Mouse (Mus musculus): ENCODE measurements around the gene Snrnp40. TPM values are rescaled to one million over a fixed set of nuclear protein-coding genes. Genes with fewer than 3 reads are reported as not detected.

Gene Snrnp40
- polyA plus RNA-seq, 1 experiment = 90.6 TPM

DNA sequence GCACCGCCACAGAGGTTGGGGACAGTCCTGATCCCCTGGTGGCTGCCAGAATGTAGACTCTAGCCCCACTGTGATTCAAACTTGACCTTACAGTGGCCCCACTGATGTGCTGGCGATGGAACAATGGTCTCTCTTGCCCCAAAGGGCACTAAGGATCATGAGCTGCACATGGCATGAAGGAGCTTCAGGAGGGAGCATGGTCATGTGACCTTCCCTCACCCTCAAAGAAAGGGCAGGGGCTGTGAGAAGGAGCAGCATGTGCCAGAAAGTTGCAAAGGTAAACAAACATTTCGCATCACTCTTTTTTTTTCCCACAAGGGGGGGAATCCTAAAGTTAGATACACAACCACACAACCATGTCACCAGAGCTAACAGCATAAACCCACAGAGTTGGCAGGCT lies 41.8 kb upstream of the Snrnp40 start:
- H3K4me3 ChIP-seq (ENCODE audit: insufficient read depth, poor library complexity, severe bottlenecking) = no peak overlapping the region
- H3K36me3 ChIP-seq (ENCODE audit: control insufficient read depth, insufficient read depth) = peaks cover 11% of the 10 kb centered on the region
- TF ChIP-seq USF1 (IDR thresholded peaks at IDR 0.05; ENCODE audit: low read depth) = no peak
- TF ChIP-seq MAX (IDR thresholded peaks at IDR 0.05) = no peak
- TF ChIP-seq MYOD1 (IDR thresholded peaks at IDR 0.05; ENCODE audit: control insufficient read depth, insufficient read length, low read depth) = no peak
- no peak for TF ChIP-seq FOSL1 (IDR thresholded peaks at IDR 0.05; ENCODE audit: insufficient read depth, low read length, poor library complexity, severe bottlenecking)
- no peak for TF ChIP-seq CTCF (IDR thresholded peaks at IDR 0.05; ENCODE audit: control insufficient read depth, insufficient read depth, insufficient read length)
- H3K79me2 ChIP-seq (ENCODE audit: control insufficient read depth, insufficient read depth) = no peaks in the 10 kb centered on the region
- H3K79me3 ChIP-seq (ENCODE audit: low read depth) = no peaks in the 10 kb centered on the region
- H3ac ChIP-seq (ENCODE audit: control insufficient read depth, insufficient read length, low read depth) = no peak overlapping the region
- no peaks in the 10 kb centered on the region for H3K27me3 ChIP-seq (ENCODE audit: control insufficient read depth, insufficient read depth, insufficient read length)

DNA sequence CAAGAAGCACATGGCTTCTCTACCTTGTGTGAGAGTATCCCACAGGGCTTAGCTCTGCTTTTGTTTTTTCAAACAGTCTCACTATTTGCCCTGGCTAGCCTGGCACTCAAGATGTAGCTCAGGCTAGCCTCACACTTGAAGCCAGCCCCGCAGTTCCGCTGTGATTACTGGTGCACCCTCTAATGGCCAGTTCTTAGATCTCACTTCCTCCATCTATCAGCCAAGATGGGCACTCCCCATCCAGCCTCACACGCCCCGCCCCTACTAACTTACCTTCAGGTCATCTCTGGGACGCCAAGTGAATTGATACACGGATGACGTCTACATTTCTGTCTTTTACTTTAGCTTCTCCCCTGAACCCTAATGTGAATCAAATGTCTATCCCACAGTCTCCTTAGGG lies 40.4 kb upstream of the Snrnp40 start:
- Histone ChIP-seq H3ac (ENCODE audit: control insufficient read depth, insufficient read length, low read depth) (no peak overlapping the region), H3K4me3 (ENCODE audit: insufficient read depth, poor library complexity, severe bottlenecking) (no peak overlapping the region), H3K79me3 (ENCODE audit: low read depth) (no peaks in the 10 kb centered on the region), H3K79me2 (ENCODE audit: control insufficient read depth, insufficient read depth) (no peaks in the 10 kb centered on the region), H3K36me3 (ENCODE audit: control insufficient read depth, insufficient read depth) (peaks cover 11% of the 10 kb centered on the region), H3K27me3 (ENCODE audit: control insufficient read depth, insufficient read depth, insufficient read length) (no peaks in the 10 kb centered on the region)
- TF ChIP-seq CTCF (IDR thresholded peaks at IDR 0.05; ENCODE audit: control insufficient read depth, insufficient read depth, insufficient read length) (no peak), MYOG (IDR thresholded peaks at IDR 0.05; ENCODE audit: control insufficient read depth, extremely low read depth, insufficient read length) (no peak), MAX (IDR thresholded peaks at IDR 0.05) (no peak), CEBPB (IDR thresholded peaks at IDR 0.05; ENCODE audit: low read depth) (no peak)

DNA sequence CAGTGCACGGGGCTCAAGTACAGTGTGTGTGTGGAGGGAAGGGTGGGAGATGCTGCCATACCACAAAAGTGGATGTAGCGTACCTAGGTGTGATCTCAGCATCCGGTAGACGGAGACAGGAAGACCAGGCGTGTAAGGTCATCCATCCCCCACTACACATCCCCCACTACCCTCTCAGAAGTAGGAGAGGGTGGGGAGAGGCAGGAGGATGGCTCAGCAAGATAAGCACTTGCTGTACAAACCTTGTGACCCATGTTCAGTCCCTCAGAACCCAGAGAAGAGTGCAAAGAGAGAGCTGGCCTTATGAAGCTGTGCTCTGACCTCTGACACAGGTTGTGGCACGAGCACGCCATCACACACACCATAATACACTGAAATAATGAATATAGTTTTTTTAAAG lies 38.3 kb upstream of the Snrnp40 start:
- Histone ChIP-seq H3K79me2 (ENCODE audit: control insufficient read depth, insufficient read depth) (no peaks in the 10 kb centered on the region), H3K4me3 (ENCODE audit: insufficient read depth, poor library complexity, severe bottlenecking) (no peak overlapping the region), H3K79me3 (ENCODE audit: low read depth) (no peaks in the 10 kb centered on the region), H3K36me3 (ENCODE audit: control insufficient read depth, insufficient read depth) (peaks cover 17% of the 10 kb centered on the region), H3K27me3 (ENCODE audit: control insufficient read depth, insufficient read depth, insufficient read length) (no peaks in the 10 kb centered on the region), H3ac (ENCODE audit: control insufficient read depth, insufficient read length, low read depth) (no peak overlapping the region)
- no peak for TF ChIP-seq CTCF (IDR thresholded peaks at IDR 0.05; ENCODE audit: control insufficient read depth, insufficient read depth, insufficient read length)
- no peak for TF ChIP-seq USF1 (IDR thresholded peaks at IDR 0.05; ENCODE audit: low read depth)
- TF ChIP-seq FOSL1 (IDR thresholded peaks at IDR 0.05; ENCODE audit: insufficient read depth, low read length, poor library complexity, severe bottlenecking) = no peak
- TF ChIP-seq MYOG (IDR thresholded peaks at IDR 0.05; ENCODE audit: control insufficient read depth, extremely low read depth, insufficient read length) = no peak

DNA sequence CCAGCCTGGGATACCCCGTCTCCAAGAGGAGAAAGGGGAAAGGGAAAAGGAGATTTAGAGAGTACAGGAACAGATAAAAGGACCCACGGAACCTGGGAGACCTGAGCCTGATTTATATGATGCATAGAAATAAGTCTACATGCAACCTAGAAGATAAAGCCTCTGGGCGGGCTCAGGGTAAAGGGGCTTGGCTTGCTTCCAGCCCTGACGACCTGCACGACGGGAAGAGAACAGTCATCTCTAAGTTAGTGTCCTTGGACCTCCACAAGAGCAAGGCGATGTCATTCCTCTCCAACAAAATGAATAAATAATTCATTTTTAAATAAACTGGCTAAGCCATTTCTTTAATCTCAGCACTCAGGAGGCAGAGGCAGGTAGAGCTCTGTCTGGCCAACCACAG lies 37.4 kb upstream of the Snrnp40 start:
- TF ChIP-seq USF1 (IDR thresholded peaks at IDR 0.05; ENCODE audit: low read depth) (no peak), MYOG (IDR thresholded peaks at IDR 0.05; ENCODE audit: control insufficient read depth, extremely low read depth, insufficient read length) (no peak), CTCF (IDR thresholded peaks at IDR 0.05; ENCODE audit: control insufficient read depth, insufficient read depth, insufficient read length) (no peak), MAX (IDR thresholded peaks at IDR 0.05) (no peak), MYOD1 (IDR thresholded peaks at IDR 0.05; ENCODE audit: control insufficient read depth, insufficient read length, low read depth) (no peak), FOSL1 (IDR thresholded peaks at IDR 0.05; ENCODE audit: insufficient read depth, low read length, poor library complexity, severe bottlenecking) (no peak), CEBPB (IDR thresholded peaks at IDR 0.05; ENCODE audit: low read depth) (no peak)
- Histone ChIP-seq H3K36me3 (ENCODE audit: control insufficient read depth, insufficient read depth) (peaks cover 21% of the 10 kb centered on the region), H3K27me3 (ENCODE audit: control insufficient read depth, insufficient read depth, insufficient read length) (no peaks in the 10 kb centered on the region), H3K4me3 (ENCODE audit: insufficient read depth, poor library complexity, severe bottlenecking) (no peak overlapping the region), H3K79me3 (ENCODE audit: low read depth) (no peaks in the 10 kb centered on the region), H3ac (ENCODE audit: control insufficient read depth, insufficient read length, low read depth) (no peak overlapping the region), H3K79me2 (ENCODE audit: control insufficient read depth, insufficient read depth) (no peaks in the 10 kb centered on the region)

DNA sequence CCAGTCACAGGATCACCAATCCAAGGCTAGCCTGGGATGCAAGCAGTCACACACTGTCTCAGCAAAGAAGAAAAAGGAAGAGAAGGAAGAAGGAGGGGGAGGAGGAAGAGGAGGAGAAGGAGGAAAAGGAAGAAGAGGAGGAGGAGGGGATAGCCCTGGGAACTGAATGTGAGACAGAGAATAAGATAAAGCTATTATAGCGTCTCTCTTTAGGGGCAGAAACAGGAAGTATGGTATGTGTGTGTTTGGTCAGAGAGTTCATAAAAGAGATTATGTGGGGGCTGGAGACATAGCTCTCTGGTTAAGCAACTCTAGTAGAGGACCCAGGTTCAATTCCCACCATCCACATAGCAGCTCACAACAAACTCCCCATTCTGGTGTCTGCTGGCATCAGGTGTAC lies 36.8 kb upstream of the Snrnp40 start:
- Histone ChIP-seq H3K4me3 (ENCODE audit: insufficient read depth, poor library complexity, severe bottlenecking) (no peak overlapping the region), H3ac (ENCODE audit: control insufficient read depth, insufficient read length, low read depth) (no peak overlapping the region), H3K27me3 (ENCODE audit: control insufficient read depth, insufficient read depth, insufficient read length) (no peaks in the 10 kb centered on the region), H3K79me2 (ENCODE audit: control insufficient read depth, insufficient read depth) (no peaks in the 10 kb centered on the region), H3K36me3 (ENCODE audit: control insufficient read depth, insufficient read depth) (peaks cover 21% of the 10 kb centered on the region), H3K79me3 (ENCODE audit: low read depth) (no peaks in the 10 kb centered on the region)
- TF ChIP-seq MYOD1 (IDR thresholded peaks at IDR 0.05; ENCODE audit: control insufficient read depth, insufficient read length, low read depth) (no peak), MYOG (IDR thresholded peaks at IDR 0.05; ENCODE audit: control insufficient read depth, extremely low read depth, insufficient read length) (no peak), MAX (IDR thresholded peaks at IDR 0.05) (no peak), CTCF (IDR thresholded peaks at IDR 0.05; ENCODE audit: control insufficient read depth, insufficient read depth, insufficient read length) (no peak), FOSL1 (IDR thresholded peaks at IDR 0.05; ENCODE audit: insufficient read depth, low read length, poor library complexity, severe bottlenecking) (no peak), USF1 (IDR thresholded peaks at IDR 0.05; ENCODE audit: low read depth) (no peak), CEBPB (IDR thresholded peaks at IDR 0.05; ENCODE audit: low read depth) (no peak)

DNA sequence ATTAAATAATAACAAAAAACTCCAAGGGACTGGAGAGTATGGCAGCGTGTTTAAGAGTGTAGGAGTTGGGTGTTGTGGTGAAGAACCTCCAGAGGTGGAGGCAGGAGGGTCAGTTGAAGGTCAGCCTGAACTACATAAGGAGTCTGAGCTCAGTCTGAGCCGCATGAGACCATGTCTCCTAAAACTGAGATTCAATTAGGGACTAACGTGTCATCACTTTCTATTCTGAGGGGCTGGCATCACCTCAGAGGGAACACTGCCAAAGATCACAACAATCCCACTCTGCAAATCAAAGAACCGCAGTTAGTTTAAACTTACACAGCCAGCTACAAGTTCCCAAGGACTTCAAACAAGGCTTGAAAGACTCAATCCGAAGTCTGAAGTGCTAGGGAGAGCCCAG lies 36.3 kb upstream of the Snrnp40 start:
- no peak for TF ChIP-seq MAX (IDR thresholded peaks at IDR 0.05)
- no peak for TF ChIP-seq MYOD1 (IDR thresholded peaks at IDR 0.05; ENCODE audit: control insufficient read depth, insufficient read length, low read depth)
- TF ChIP-seq USF1 (IDR thresholded peaks at IDR 0.05; ENCODE audit: low read depth) = no peak
- Histone ChIP-seq H3K4me3 (ENCODE audit: insufficient read depth, poor library complexity, severe bottlenecking) (no peak overlapping the region), H3ac (ENCODE audit: control insufficient read depth, insufficient read length, low read depth) (no peak overlapping the region), H3K27me3 (ENCODE audit: control insufficient read depth, insufficient read depth, insufficient read length) (no peaks in the 10 kb centered on the region), H3K36me3 (ENCODE audit: control insufficient read depth, insufficient read depth) (peaks cover 21% of the 10 kb centered on the region), H3K79me2 (ENCODE audit: control insufficient read depth, insufficient read depth) (no peaks in the 10 kb centered on the region), H3K79me3 (ENCODE audit: low read depth) (no peaks in the 10 kb centered on the region)
